Mouse (Mus musculus): ENCODE measurements at regions not wholly inside any gene's neighbourhood (a gene's known extent, or its start where the extent isn't known, plus 50 kb on each side); places are given as distances from the start of the nearest gene placed in this dataset.

- H3K36me3 ChIP-seq, result no peaks in the 10 kb centered on the region
- no peak overlapping the region for H3K27ac ChIP-seq (replicated peaks)
- H3K27me3 ChIP-seq, result peaks cover 37% of the 10 kb centered on the region
- peaks cover 12% of the 10 kb centered on the region; the same call in 1 of the 2 replicates for H3K4me1 ChIP-seq
- H3K9ac ChIP-seq (replicated peaks), result no peak overlapping the region
- no peak overlapping the region for H3K4me3 ChIP-seq
- ATAC-seq (ENCODE audit: low FRiP score, low read depth), result no peak
- no peaks in the 10 kb centered on the region for H3K9me3 ChIP-seq
- no peak overlapping the region for H3K4me2 ChIP-seq (replicated peaks)
- 29% methylated on average over 1 of the region's 1 CpGs for WGBS
Measured at GRCm38 (mm10) chrX:11945280-11945679, 214.9 kb downstream of the Bcor start.

GRCm38 (mm10) chrX:11952193-11952592 lies 208.0 kb downstream of the Bcor start:
- H3K27ac ChIP-seq (replicated peaks), result no peak overlapping the region
- H3K27me3 ChIP-seq, result peaks cover 3% of the 10 kb centered on the region; the same call in 1 of the 2 replicates
- H3K4me1 ChIP-seq, result no peaks in the 10 kb centered on the region
- 62% methylated on average over 2 of the region's 2 CpGs for WGBS
- no peak overlapping the region for H3K4me3 ChIP-seq
- H3K36me3 ChIP-seq, result no peaks in the 10 kb centered on the region
- H3K9me3 ChIP-seq, result no peaks in the 10 kb centered on the region
- H3K4me2 ChIP-seq (replicated peaks), result no peak overlapping the region
- ATAC-seq (ENCODE audit: low FRiP score, low read depth), result no peak
- H3K9ac ChIP-seq (replicated peaks), result no peak overlapping the region

DNA sequence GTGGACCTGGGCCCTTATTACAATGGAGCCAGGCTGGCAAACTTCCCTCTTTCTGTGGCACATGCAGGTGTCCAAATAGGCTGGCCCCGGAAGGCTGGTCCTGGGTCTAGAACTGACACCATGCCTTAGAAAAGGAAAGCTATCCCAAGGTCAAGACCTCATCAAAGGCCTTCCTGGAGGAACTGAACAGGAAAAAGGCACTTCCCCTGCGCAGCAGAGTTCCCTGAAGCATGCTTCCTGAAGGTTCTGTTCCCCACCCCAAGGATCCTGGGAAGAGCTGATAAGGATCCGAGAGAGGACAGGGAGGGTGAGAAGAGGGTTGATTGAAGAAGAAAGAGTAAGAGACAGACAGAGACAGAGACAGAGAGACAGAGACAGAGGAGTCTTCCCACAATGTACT lies 204.0 kb downstream of the Bcor start:
- Histone ChIP-seq H3K9me3 (no peaks in the 10 kb centered on the region), H3K4me1 (no peaks in the 10 kb centered on the region), H3K27me3 (peaks cover 3% of the 10 kb centered on the region), H3K27ac (replicated peaks) (no peak overlapping the region), H3K4me2 (replicated peaks) (no peak overlapping the region), H3K36me3 (no peaks in the 10 kb centered on the region), H3K4me3 (no peak overlapping the region), H3K9ac (replicated peaks) (no peak overlapping the region)
- 78% methylated on average over 3 of the region's 3 CpGs for WGBS
- ATAC-seq (ENCODE audit: low FRiP score, low read depth), result no peak

DNA sequence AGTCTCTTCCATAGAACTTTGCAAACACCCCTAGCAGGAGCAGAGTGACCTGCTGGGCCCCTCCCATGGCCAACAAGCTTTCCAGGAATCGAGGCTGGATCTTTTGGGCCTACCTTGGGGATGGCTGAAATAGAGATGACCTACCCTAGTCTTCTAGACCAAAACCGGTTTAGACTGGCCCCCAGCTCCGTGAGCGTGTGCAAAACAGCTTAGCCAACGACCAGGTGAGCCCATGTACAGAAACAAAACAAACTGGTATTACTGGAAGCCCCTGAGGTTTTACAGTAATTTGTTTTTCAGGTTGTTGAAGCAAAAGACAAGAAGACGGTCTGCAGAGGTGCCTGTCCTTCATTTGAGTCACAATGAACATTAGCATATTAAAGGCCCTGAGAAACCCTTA lies 203.1 kb downstream of the Bcor start:
- H3K36me3 ChIP-seq, result no peaks in the 10 kb centered on the region
- H3K27me3 ChIP-seq, result peaks cover 3% of the 10 kb centered on the region; the same call in 1 of the 2 replicates
- no peak overlapping the region for H3K4me3 ChIP-seq
- H3K4me2 ChIP-seq (replicated peaks), result no peak overlapping the region
- H3K9ac ChIP-seq (replicated peaks), result no peak overlapping the region
- no peaks in the 10 kb centered on the region for H3K9me3 ChIP-seq
- no peaks in the 10 kb centered on the region for H3K4me1 ChIP-seq
- ATAC-seq (ENCODE audit: low FRiP score, low read depth), result no peak
- H3K27ac ChIP-seq (replicated peaks), result no peak overlapping the region
- whole genome bisulfite sequencing, result 44% methylated on average over 6 of the region's 6 CpGs

- peaks cover 14% of the 10 kb centered on the region for H3K27me3 ChIP-seq
Measured at GRCm38 (mm10) chrX:11959871-11960552, 200.1 kb downstream of the Bcor start.

GRCm38 (mm10) chrX:11961350-11961749 lies 198.8 kb downstream of the Bcor start:
- ATAC-seq (ENCODE audit: low FRiP score, low read depth), result no peak
- Histone ChIP-seq H3K9ac (replicated peaks) (no peak overlapping the region), H3K4me2 (replicated peaks) (no peak overlapping the region), H3K36me3 (no peaks in the 10 kb centered on the region), H3K4me3 (no peak overlapping the region), H3K4me1 (no peaks in the 10 kb centered on the region), H3K9me3 (no peaks in the 10 kb centered on the region), H3K27ac (replicated peaks) (no peak overlapping the region), H3K27me3 (peaks cover 19% of the 10 kb centered on the region)
- WGBS, result 36% methylated on average over 2 of the region's 2 CpGs

More at GRCm38 (mm10) chrX:11959871-11960552, 200.1 kb downstream of the Bcor start:
- no peaks in the 10 kb centered on the region for H3K9me3 ChIP-seq
- no peak overlapping the region for H3K4me2 ChIP-seq (replicated peaks)
- no peak for ATAC-seq (ENCODE audit: low FRiP score, low read depth)
- no peak overlapping the region for H3K9ac ChIP-seq (replicated peaks)
- H3K4me3 ChIP-seq, result no peak overlapping the region
- H3K4me1 ChIP-seq, result no peaks in the 10 kb centered on the region
- WGBS, result 68% methylated on average over 8 of the region's 8 CpGs
- H3K36me3 ChIP-seq, result no peaks in the 10 kb centered on the region
- no peak overlapping the region for H3K27ac ChIP-seq (replicated peaks)

- no peak for ATAC-seq (ENCODE audit: low FRiP score, low read depth)
- H3K27me3 ChIP-seq, result peaks cover 31% of the 10 kb centered on the region
- H3K4me2 ChIP-seq (replicated peaks), result no peak overlapping the region
- no peaks in the 10 kb centered on the region for H3K36me3 ChIP-seq
- no peaks in the 10 kb centered on the region for H3K4me1 ChIP-seq
- no peaks in the 10 kb centered on the region for H3K9me3 ChIP-seq
- no peak overlapping the region for H3K9ac ChIP-seq (replicated peaks)
- H3K27ac ChIP-seq (replicated peaks), result no peak overlapping the region
- 43% methylated on average over 3 of the region's 3 CpGs for WGBS
- H3K4me3 ChIP-seq, result no peak overlapping the region
Measured at GRCm38 (mm10) chrX:11964428-11964827, 195.7 kb downstream of the Bcor start.

DNA sequence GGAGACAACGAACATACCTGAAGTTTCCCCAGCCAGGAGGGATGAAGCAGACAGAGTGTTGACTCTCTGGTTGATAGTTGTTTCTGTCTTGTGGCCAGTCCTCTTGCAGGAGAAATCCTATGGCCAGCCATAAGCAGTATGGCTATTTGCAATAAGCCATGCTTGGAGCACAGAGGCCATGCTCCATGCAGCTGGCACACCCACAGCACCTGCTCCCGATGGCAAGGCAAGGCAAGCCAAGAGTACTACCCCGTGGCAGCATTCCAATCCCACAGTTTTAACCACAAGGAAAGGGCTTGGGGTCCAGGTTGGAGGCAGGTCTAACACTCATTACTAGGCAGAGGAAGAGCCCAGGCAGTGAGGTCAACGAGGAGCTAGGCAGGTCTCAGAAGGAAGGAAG lies 181.5 kb downstream of the Bcor start:
- Histone ChIP-seq H3K27ac (replicated peaks) (no peak overlapping the region), H3K36me3 (no peaks in the 10 kb centered on the region), H3K9me3 (no peaks in the 10 kb centered on the region), H3K4me2 (replicated peaks) (no peak overlapping the region), H3K4me1 (no peaks in the 10 kb centered on the region), H3K4me3 (no peak overlapping the region), H3K27me3 (peaks cover 12% of the 10 kb centered on the region; the same call in 1 of the 2 replicates), H3K9ac (replicated peaks) (no peak overlapping the region)
- no peak for ATAC-seq (ENCODE audit: low FRiP score, low read depth)
- WGBS, result 84% methylated on average over 4 of the region's 4 CpGs

DNA sequence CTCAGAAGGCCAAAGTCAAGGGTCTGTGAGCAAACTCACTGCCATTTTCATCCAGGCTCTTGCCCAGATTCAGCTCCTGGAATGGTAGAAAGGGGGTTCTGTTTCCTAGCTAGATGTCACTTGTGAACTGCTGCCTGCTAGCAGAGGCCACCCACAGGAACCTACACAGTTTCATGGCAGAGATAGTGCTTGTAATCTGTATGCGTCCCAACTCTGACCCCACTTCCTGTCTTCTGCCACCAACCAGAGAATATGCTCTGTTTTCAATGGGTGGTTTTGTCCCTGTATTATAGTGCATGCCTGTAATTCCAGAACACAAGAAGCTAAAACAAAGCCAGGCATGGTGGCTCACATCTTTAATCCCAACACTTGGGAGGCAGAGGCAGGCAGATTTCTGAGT lies 176.9 kb downstream of the Bcor start:
- no peak overlapping the region for H3K9ac ChIP-seq (replicated peaks)
- no peak overlapping the region for H3K4me3 ChIP-seq
- H3K27ac ChIP-seq (replicated peaks), result no peak overlapping the region
- no peaks in the 10 kb centered on the region for H3K36me3 ChIP-seq
- WGBS, result 86% methylated on average over 1 of the region's 1 CpGs
- no peak for ATAC-seq (ENCODE audit: low FRiP score, low read depth)
- no peak overlapping the region for H3K4me2 ChIP-seq (replicated peaks)
- no peaks in the 10 kb centered on the region for H3K9me3 ChIP-seq
- H3K4me1 ChIP-seq, result no peaks in the 10 kb centered on the region
- peaks cover 21% of the 10 kb centered on the region for H3K27me3 ChIP-seq

Data from midbrain, embryonic 12.5 days (tissue).